Mouse (Mus musculus) liver, adult 2 months (tissue): ENCODE results near the gene Acads. TPM values are rescaled to one million over a fixed set of nuclear protein-coding genes. Genes with fewer than 3 reads are reported as not detected.
"Not testable (repeated sequence)": the region's sequence is repeated elsewhere in the genome, so short reads cannot be mapped to it uniquely, and the experiment has no call there.

Experiments used
- DNase-seq: peaks from one replicate; pipeline ENCODE4 v3.0.0-alpha.2; 2011; ENCODE audit warnings: low read depth, low spot score; ENCODE audit errors: extremely low read depth
- H3K27ac ChIP-seq: fragments of 200-500 bp; replicated peaks from 2 replicates; pipeline ENCODE4 v1.5.1; 2012; ENCODE audit warnings: low read depth, mild to moderate bottlenecking, control low read depth, inconsistent platforms, low read length; ENCODE audit not compliant: insufficient read depth
- H3K27me3 ChIP-seq: fragments of 200-500 bp; 2 replicates; pipeline ENCODE4 v1.6.1; 2012; ENCODE audit warnings: mild to moderate bottlenecking, moderate library complexity, low read length, inconsistent platforms; ENCODE audit not compliant: control insufficient read depth, insufficient read depth
- H3K36me3 ChIP-seq: fragments of 200-500 bp; 2 replicates; pipeline ENCODE4 v1.6.1; 2012; ENCODE audit warnings: low read length, inconsistent platforms; ENCODE audit not compliant: control insufficient read depth, insufficient read depth
- H3K4me1 ChIP-seq: fragments of 200-500 bp; 2 replicates; pipeline ENCODE4 v1.6.1; 2011; ENCODE audit warnings: low read length; ENCODE audit not compliant: control insufficient read depth, insufficient read depth
- H3K4me3 ChIP-seq: fragments of 200-500 bp; 2 replicates; pipeline ENCODE4 v1.5.1; 2011; ENCODE audit warnings: low read depth, mild to moderate bottlenecking, control low read depth, low read length, moderate library complexity; ENCODE audit not compliant: insufficient read depth
- H3K79me2 ChIP-seq: fragments of 200-500 bp; 2 replicates; pipeline ENCODE4 v1.6.1; 2012; ENCODE audit warnings: inconsistent platforms, mild to moderate bottlenecking, low read length, moderate library complexity; ENCODE audit not compliant: control insufficient read depth, insufficient read depth
- H3K9ac ChIP-seq: fragments of 200-500 bp; 2 replicates; pipeline ENCODE4 v1.6.1; 2012; ENCODE audit warnings: low read depth, mild to moderate bottlenecking, control low read depth, inconsistent platforms, low read length
- CTCF ChIP-seq: fragments of 200-500 bp; IDR thresholded peaks from 2 replicates; pipeline ENCODE4 v1.5.1; 2011; ENCODE audit warnings: low read depth, low read length, control low read depth
- POLR2A ChIP-seq: fragments of 200-500 bp; IDR thresholded peaks from 2 replicates; pipeline ENCODE4 v1.6.1; 2011; ENCODE audit warnings: low read length, control low read depth; ENCODE audit not compliant: insufficient read depth; ENCODE audit errors: extremely low read depth
- WGBS: fragments of 180-500 bp; shearing (Covaris S2); methylation state at CpG from one replicate; pipeline ENCODE4 v1.1.7; 2018; 5-methylcytosine and 5-hydroxymethylcytosine counted together
- polyA plus RNA-seq: library from polyadenylated mRNA; depleted of rRNA; stranded (reverse); fragments of >200 nt; gene quantifications from 2 replicates; pipeline ENCODE4 v1.2.3, GENCODE M21; 2012
- total RNA-seq: library from RNA; depleted of rRNA; stranded (reverse); fragments of >200 nt; gene quantifications from 2 replicates; pipeline ENCODE4 v1.2.3, GENCODE M21; 2014

Gene Acads
- total and polyA plus RNA-seq, 2 experiments: 140 to 255 TPM

- WGBS: 56% methylated on average over 8 of the region's 8 CpGs
- peak; percentile 80 for TF ChIP-seq CTCF
- TF ChIP-seq POLR2A: no peak
- Histone ChIP-seq H3K9ac (no peak overlapping the region), H3K27me3 (no peaks in the 10 kb centered on the region), H3K36me3 (no peaks in the 10 kb centered on the region), H3K4me3 (no peak overlapping the region), H3K79me2 (no peaks in the 10 kb centered on the region), H3K4me1 (peaks cover 10% of the 10 kb centered on the region; the same call in 1 of the 2 replicates), H3K27ac (no peak overlapping the region)
- DNase-seq: no peak
Observed at GRCm38 (mm10) chr5:115163563-115163962, 44.4 kb upstream of the Acads start.

DNA sequence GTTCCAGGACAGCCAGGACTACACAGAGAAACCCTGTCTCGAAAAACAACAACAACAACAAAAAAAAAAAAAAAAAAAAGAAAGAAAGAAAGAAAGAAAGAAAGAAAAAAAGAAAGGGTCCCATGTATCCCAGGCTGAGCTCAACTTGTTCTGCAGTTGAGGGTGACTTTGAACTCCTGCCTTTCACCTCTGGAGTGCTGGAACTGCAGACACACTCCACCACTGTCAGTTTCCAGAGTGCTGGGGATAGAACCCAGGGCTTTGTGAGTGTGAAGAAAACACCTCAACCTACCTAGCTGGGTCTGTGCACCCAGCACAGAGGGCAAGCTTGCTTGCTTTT is 42.8 kb upstream of the Acads start:
- not testable (repeated sequence) for H3K4me1 ChIP-seq, H3K79me2 ChIP-seq, DNase-seq, H3K27me3 ChIP-seq, H3K4me3 ChIP-seq, H3K27ac ChIP-seq, H3K36me3 ChIP-seq, H3K9ac ChIP-seq
- WGBS: 87% methylated on average over 1 of the region's 1 CpGs

- peaks cover 6% of the 10 kb centered on the region; the same call in 1 of the 2 replicates for H3K4me1 ChIP-seq
- no peak for DNase-seq
- TF ChIP-seq CTCF (no peak), POLR2A (no peak)
- no peaks in the 10 kb centered on the region for H3K27me3 ChIP-seq
- no peak overlapping the region for H3K27ac ChIP-seq
- H3K4me3 ChIP-seq: no peak overlapping the region
- 73% methylated on average over 13 of the region's 13 CpGs for WGBS
- no peaks in the 10 kb centered on the region for H3K36me3 ChIP-seq
- no peak overlapping the region for H3K9ac ChIP-seq
- H3K79me2 ChIP-seq: peaks cover 9% of the 10 kb centered on the region; the same call in 1 of the 2 replicates
Observed at GRCm38 (mm10) chr5:115161064-115161939, 42.2 kb upstream of the Acads start.

- no peaks in the 10 kb centered on the region for H3K27me3 ChIP-seq
- H3K4me3 ChIP-seq: no peak overlapping the region
- no peak overlapping the region for H3K9ac ChIP-seq
- no peaks in the 10 kb centered on the region for H3K36me3 ChIP-seq
- TF ChIP-seq POLR2A (no peak), CTCF (no peak)
- peaks cover 4% of the 10 kb centered on the region; the same call in 1 of the 2 replicates for H3K4me1 ChIP-seq
- peaks cover 10% of the 10 kb centered on the region; the same call in 1 of the 2 replicates for H3K79me2 ChIP-seq
- no peak for DNase-seq
- WGBS: 66% methylated on average over 6 of the region's 6 CpGs
- H3K27ac ChIP-seq: no peak overlapping the region
Observed at GRCm38 (mm10) chr5:115160655-115161054, 41.5 kb upstream of the Acads start.

GRCm38 (mm10) chr5:115159165-115159564 is 40.0 kb upstream of the Acads start:
- H3K4me3 ChIP-seq: peak overlapping the region; percentile 67; the same call in 1 of the 2 replicates
- no peak for DNase-seq
- no peaks in the 10 kb centered on the region for H3K36me3 ChIP-seq
- H3K4me1 ChIP-seq: peaks cover 6% of the 10 kb centered on the region; the same call in 1 of the 2 replicates
- H3K79me2 ChIP-seq: peaks cover 25% of the 10 kb centered on the region; the same call in 1 of the 2 replicates
- no peaks in the 10 kb centered on the region for H3K27me3 ChIP-seq
- 43% methylated on average over 12 of the region's 12 CpGs for WGBS
- no peak for TF ChIP-seq CTCF
- peak overlapping the region; percentile 67; the same call in 1 of the 2 replicates for H3K27ac ChIP-seq
- H3K9ac ChIP-seq: peak overlapping the region; percentile 76; the same call in 1 of the 2 replicates
